Mouse (Mus musculus) myocyte (in vitro differentiated cells): ENCODE data around the gene Ankrd13b.

ENCODE experiments used
- CEBPB ChIP-seq: IDR thresholded peaks from 2 replicates; pipeline ENCODE4 v1.6.1; 2011; ENCODE audit warnings: mild to moderate bottlenecking, moderate library complexity; ENCODE audit not compliant: poor library complexity, insufficient read depth, severe bottlenecking
- MYOD1 ChIP-seq, 3 experiments: IDR thresholded peaks; one replicate each; pipeline ENCODE4 v1.6.1; 2011; ENCODE audit warnings: control low read depth in 2 of 3, low read depth in 2 of 3, mild to moderate bottlenecking in 2 of 3, moderate library complexity in 1 of 3; ENCODE audit not compliant: insufficient read length in 2 of 3, control insufficient read depth in 1 of 3
- POLR2A ChIP-seq: IDR thresholded peaks from one replicate; pipeline ENCODE4 v1.6.1; 2011; ENCODE audit warnings: low read depth, mild to moderate bottlenecking, control low read depth, moderate library complexity; ENCODE audit not compliant: insufficient read length
- POLR2AphosphoS2 ChIP-seq: IDR thresholded peaks from one replicate; pipeline ENCODE4 v1.6.1; 2011; ENCODE audit warnings: low read depth, control low read depth; ENCODE audit not compliant: insufficient read length
- REST ChIP-seq: IDR thresholded peaks from one replicate; pipeline ENCODE4 v1.6.1; 2011; ENCODE audit warnings: mild to moderate bottlenecking, control low read depth, moderate library complexity; ENCODE audit not compliant: insufficient read depth, insufficient read length
- SRF ChIP-seq: IDR thresholded peaks from one replicate; pipeline ENCODE4 v1.6.1; 2011; ENCODE audit warnings: low read depth; ENCODE audit not compliant: control insufficient read depth, insufficient read length
- TCF12 ChIP-seq: IDR thresholded peaks from one replicate; pipeline ENCODE4 v1.6.1; 2011; ENCODE audit warnings: mild to moderate bottlenecking, control low read depth; ENCODE audit not compliant: poor library complexity, insufficient read depth, severe bottlenecking
- TCF3 ChIP-seq: IDR thresholded peaks from one replicate; pipeline ENCODE4 v1.6.1; 2011; ENCODE audit warnings: low read depth, control low read depth; ENCODE audit not compliant: insufficient read length
- USF1 ChIP-seq: IDR thresholded peaks from one replicate; pipeline ENCODE4 v1.6.1; 2011; ENCODE audit warnings: low read depth, mild to moderate bottlenecking, control low read depth, moderate library complexity

- TF ChIP-seq SRF: no peak
- TF ChIP-seq REST: no peak
- no peak for TF ChIP-seq MYOD1 (IDR thresholded peaks at IDR 0.05; ENCODE audit: control insufficient read depth in 1 of 3, insufficient read length in 2 of 3, low read depth in 2 of 3)
- no peak for TF ChIP-seq POLR2AphosphoS2
- TF ChIP-seq POLR2A: no peak
- no peak for TF ChIP-seq TCF3
- TF ChIP-seq TCF12: no peak
- no peak for TF ChIP-seq USF1
- TF ChIP-seq CEBPB: no peak
Observed at GRCm38 (mm10) chr11:77437026-77437425, 52.5 kb downstream of the Ankrd13b start.
